Mouse (Mus musculus): ENCODE data around the gene Radil. TPM values are rescaled to one million over a fixed set of nuclear protein-coding genes. Genes with fewer than 3 reads are reported as not detected.

Gene Radil
- polyA plus RNA-seq, 1 experiment, result 20.1 TPM

DNA sequence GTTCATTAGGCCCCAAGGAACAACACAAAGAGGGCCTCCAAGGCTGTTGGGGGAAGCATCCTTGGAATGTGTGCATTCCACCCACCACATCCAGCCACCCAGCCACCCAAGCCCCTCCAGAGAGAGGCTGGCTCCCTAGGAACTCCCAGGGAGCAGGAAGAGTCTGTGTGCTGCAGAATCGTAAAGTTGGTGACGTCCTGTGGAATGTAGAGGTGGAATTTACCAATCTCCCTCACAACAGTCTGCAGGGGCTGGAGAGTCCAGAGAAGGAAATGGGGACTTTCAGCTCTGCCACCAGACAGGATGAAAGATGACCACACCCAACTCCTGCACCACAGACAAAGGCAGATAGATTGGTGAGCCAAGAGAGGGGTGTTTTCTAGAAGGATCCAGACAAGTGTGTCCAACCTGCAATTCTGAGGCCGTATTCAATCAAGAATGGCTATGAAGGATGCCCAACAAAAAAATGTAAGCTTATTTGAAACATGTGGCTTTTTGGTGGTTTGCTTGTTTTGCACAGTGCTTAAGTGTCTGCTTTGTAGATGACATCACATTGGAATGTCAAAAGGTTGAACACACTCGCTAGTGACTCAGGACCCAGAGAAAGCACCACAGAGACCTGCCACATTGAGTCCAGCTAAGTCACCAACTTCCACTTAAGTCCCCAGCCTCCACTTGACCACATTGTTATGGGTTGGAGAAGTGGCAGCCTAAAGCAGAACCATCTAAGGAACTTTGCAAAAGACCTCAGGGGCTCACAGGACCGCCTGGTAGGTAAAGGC lies 5.7 kb downstream of the Radil start:
- no peak for DNase-seq (ENCODE audit: extremely low spot score in 1 of 2, low spot score in 1 of 2)

- no peak for DNase-seq (ENCODE audit: extremely low spot score in 1 of 2, low spot score in 1 of 2)
These were observed 13.6 kb downstream of the Radil start for GRCm38 (mm10) chr5:142537286-142537685.

GRCm38 (mm10) chr5:142535388-142535787 lies 15.5 kb downstream of the Radil start:
- DNase-seq (ENCODE audit: extremely low spot score in 1 of 2, low spot score in 1 of 2), result no peak

GRCm38 (mm10) chr5:142529915-142530314 lies 21.0 kb downstream of the Radil start, which contains the start of gene Papolb:
TSS of gene Papolb (minus strand) at chr5:142530076.
- DNase-seq (ENCODE audit: extremely low spot score in 1 of 2, low spot score in 1 of 2), result no peak

DNA sequence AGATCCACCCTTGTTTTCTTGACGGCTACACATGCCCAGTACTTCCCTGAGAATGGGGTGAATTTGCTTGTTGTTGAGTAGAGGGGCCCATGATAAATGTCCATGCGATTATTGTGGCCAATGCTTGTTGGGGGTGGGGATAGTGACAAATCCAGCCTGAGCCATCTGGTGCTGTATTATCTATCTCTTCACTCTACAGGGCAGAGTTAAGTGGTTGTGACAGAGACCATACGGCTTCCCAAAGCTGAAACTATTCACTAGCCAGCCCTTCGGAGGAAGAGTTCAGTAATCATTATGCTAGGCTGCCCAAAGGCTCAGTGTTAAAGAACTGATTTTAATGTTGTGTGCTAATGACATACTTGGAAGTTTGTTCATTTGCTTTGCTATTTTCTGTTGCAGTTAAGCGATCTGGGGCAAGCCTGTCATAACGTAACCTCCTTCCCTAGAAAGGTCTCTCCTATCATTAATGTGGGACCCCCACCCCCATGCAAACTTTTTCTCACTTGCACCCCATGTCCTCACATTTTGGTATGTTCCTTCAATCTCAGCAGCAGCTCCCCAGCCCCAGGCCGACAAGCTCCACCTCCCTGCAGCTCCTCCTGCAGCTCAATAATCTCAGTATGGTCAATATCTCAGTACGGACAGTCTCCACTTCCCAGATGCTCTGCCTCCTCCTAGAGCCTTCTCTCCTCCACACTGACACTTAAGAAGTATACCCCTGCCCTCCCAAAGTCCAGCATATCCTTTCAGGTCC lies 26.0 kb downstream of the Radil start:
- DNase-seq (ENCODE audit: extremely low spot score in 1 of 2, low spot score in 1 of 2), result no peak

DNA sequence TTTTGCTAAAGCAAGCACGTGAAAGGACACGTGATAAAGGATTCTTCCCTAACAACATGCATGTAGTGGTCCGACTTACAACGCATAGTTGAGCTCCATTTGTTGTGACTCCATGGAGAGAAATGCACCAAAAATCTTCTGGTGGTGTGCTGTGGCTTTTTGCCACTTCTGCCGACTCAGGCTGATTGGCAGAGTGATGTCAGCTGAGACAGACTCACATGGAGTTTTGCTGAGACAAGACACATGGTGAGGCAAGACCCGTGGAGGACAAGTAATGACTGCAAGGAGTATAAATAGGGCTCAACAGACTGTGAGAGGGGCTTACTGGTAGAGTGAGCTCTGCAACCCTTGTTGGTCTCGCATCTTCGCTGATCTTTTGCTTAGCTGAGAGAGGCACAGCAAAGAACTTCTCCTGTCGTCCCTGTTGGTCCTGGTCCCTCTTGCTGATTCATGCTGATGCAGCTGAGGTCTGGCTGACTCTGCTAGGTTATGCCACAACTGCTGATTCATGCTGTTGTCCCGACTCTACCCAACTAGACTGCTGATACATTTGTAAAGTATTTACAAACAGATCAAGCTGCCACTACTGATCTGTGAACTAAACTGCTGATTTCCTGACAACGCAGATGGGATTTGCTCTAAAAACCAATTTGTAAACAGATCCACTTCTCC lies 29.6 kb downstream of the Radil start:
- no peak for DNase-seq (ENCODE audit: extremely low spot score in 1 of 2, low spot score in 1 of 2)

- no peak for DNase-seq (ENCODE audit: extremely low spot score in 1 of 2, low spot score in 1 of 2)
These were observed 30.5 kb downstream of the Radil start for GRCm38 (mm10) chr5:142520360-142520759.

- peak; percentile 11 to 52 for DNase-seq (ENCODE audit: extremely low spot score in 1 of 2, low spot score in 1 of 2)
These were observed 31.9 kb downstream of the Radil start for GRCm38 (mm10) chr5:142518973-142519372.

DNA sequence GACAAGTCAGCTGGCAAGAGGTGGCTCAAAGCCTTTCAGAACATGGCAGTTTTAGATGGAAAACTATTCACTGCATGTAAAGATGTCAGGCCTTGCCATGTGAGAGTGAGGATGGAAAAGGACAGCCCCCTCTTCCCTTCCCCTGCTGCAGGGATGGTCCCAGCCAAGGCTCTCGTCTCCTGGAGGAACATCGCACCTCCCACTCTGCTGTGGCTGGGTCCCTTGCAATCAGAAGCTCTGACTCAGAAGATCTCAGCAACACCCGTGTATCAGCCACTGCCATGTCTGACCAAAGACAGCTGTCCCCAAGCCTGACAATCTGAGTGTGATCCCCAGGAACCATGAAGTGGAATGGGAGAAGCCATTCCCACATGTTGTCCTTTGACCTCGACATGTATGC lies 38.8 kb downstream of the Radil start:
- DNase-seq (ENCODE audit: extremely low spot score in 1 of 2, low spot score in 1 of 2), result peak in 1 of 2 experiments; percentile 36

DNA sequence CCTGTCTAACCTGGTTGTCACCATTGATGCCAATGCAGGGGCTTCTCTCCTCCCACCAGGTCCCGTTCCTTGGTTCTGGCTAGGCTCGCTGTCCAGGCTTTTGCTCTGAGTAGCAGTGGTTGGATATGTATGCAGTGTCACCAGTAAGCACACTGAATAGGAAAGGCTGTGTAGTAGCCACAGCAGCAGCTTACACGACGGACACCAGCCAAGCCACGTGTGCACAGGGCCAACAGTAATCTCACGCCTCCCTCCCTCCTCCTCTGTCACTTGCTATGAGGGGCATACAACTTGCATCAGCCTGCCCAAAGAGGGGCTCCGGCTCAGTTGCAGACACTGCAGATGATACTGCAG lies 40.9 kb downstream of the Radil start:
- no peak for DNase-seq (ENCODE audit: extremely low spot score in 1 of 2, low spot score in 1 of 2)

GRCm38 (mm10) chr5:142509141-142510060 lies 41.5 kb downstream of the Radil start:
- no peak for DNase-seq (ENCODE audit: extremely low spot score in 1 of 2, low spot score in 1 of 2)

GRCm38 (mm10) chr5:142505695-142506423 lies 45.0 kb downstream of the Radil start:
- no peak for DNase-seq (ENCODE audit: extremely low spot score in 1 of 2, low spot score in 1 of 2)

DNA sequence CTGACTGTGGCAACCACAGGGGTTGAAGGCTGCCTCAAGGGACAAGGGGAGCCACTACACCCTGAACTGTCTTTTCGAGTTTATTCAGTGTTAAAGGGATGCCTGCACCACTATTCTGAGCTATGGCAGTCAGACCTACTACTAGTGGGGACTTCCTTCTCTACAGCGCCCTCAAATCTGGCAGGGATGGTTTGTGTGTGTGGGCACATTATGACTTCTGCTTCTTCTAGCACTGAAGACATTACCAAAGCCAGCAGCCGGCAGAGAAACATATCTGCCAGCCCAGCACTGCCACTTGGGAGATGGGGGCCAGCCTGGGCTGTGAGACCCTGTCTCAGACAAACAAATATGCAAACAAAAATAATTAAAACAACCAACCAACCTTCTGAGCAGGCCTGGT lies 46.7 kb downstream of the Radil start:
- DNase-seq (ENCODE audit: extremely low spot score in 1 of 2, low spot score in 1 of 2), result peak in 1 of 2 experiments; percentile 68

DNA sequence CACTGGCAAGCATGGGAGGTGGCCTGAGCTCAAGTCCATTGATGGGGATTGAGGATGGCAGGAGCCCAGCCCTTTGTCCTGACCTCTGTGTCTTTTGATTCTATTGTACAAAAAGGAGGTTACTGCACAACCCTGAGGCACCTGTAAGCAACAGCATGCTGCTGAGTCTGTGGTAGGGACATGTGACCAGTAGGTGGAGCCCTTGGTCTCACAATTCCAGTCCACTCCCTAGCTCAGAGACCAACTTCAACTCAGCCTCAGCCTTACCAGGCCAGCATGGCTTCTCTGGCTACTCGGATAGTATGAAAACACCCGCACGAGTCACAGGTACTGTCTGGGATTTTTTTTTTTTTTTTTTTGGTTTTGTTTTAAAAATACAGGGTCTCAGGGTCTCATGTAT lies 48.5 kb downstream of the Radil start:
- peak; percentile 78 to 89 for DNase-seq (ENCODE audit: extremely low spot score in 1 of 2, low spot score in 1 of 2)

DNA sequence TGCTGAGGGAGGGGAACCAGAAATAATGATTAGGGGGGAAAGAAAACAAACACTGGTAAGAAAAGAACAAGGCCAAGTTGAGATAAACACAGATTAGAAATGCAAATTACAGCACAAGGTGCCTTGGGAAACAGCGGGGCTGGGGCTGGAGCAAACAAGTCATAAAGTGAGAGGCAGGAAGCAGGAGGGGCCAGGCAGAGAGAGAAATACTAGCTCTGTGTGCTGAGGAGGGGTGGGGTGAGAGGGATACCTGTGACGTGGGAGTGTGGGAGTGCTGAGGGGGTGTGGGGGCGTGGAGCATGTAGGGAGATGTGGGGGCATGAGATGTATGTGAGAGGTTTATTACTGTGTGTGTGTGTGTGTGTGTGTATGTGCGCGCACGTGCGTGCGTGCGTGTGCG lies 50.0 kb downstream of the Radil start:
- DNase-seq (ENCODE audit: extremely low spot score in 1 of 2, low spot score in 1 of 2), result no peak

GRCm38 (mm10) chr5:142498964-142499363 lies 51.9 kb downstream of the Radil start:
- peak in 1 of 2 experiments; percentile 48 for DNase-seq (ENCODE audit: extremely low spot score in 1 of 2, low spot score in 1 of 2)

GRCm38 (mm10) chr5:142495321-142496096 lies 55.4 kb downstream of the Radil start:
- DNase-seq (ENCODE audit: extremely low spot score in 1 of 2, low spot score in 1 of 2), result no peak

GRCm38 (mm10) chr5:142493307-142493706 lies 57.6 kb downstream of the Radil start:
- DNase-seq (ENCODE audit: extremely low spot score in 1 of 2, low spot score in 1 of 2), result no peak

Measured in frontal cortex, adult 2 months (tissue).